Mouse (Mus musculus): ENCODE measurements at regions not wholly inside any gene's neighbourhood (a gene's known extent, or its start where the extent isn't known, plus 50 kb on each side); places are given as distances from the start of the nearest gene placed in this dataset.

- no peak for TF ChIP-seq POLR2A (IDR thresholded peaks at IDR 0.05; ENCODE audit: insufficient read length, low read depth)
- no peak for TF ChIP-seq MYOG (IDR thresholded peaks at IDR 0.05; ENCODE audit: control insufficient read depth in 1 of 3, insufficient read depth in 1 of 3, insufficient read length in 2 of 3, low read depth in 2 of 3)
- no peak for TF ChIP-seq E2F4 (IDR thresholded peaks at IDR 0.05; ENCODE audit: insufficient read depth)
- no peak for TF ChIP-seq POLR2AphosphoS2 (IDR thresholded peaks at IDR 0.05; ENCODE audit: insufficient read length, low read depth)
- TF ChIP-seq REST (IDR thresholded peaks at IDR 0.05; ENCODE audit: insufficient read depth, insufficient read length): no peak
- TF ChIP-seq CEBPB (IDR thresholded peaks at IDR 0.05; ENCODE audit: insufficient read depth, poor library complexity, severe bottlenecking): no peak
- no peak for TF ChIP-seq MAX (IDR thresholded peaks at IDR 0.05; ENCODE audit: low read depth)
- TF ChIP-seq USF1 (IDR thresholded peaks at IDR 0.05; ENCODE audit: low read depth): no peak
- no peak for TF ChIP-seq TCF12 (IDR thresholded peaks at IDR 0.05; ENCODE audit: insufficient read depth, poor library complexity, severe bottlenecking)
- TF ChIP-seq TCF3 (IDR thresholded peaks at IDR 0.05; ENCODE audit: insufficient read length, low read depth): no peak
These were observed 284.3 kb upstream of the Gadl1 start for GRCm38 (mm10) chr9:115624721-115625496.

Measured in myocyte (in vitro differentiated cells).